Mouse (Mus musculus) liver, embryonic 14.5 days (tissue): ENCODE data around the gene Sh3bgrl3. TPM values are rescaled to one million over a fixed set of nuclear protein-coding genes. Genes with fewer than 3 reads are reported as not detected.
"Not testable (repeated sequence)": the region's sequence is repeated elsewhere in the genome, so short reads cannot be mapped to it uniquely, and the experiment has no call there.

Experiments
- ATAC-seq: fragments of 200-750 bp; cut with Nextera tagmentation; 2 replicates; pipeline ENCODE4 v1.8.0; 2017; ENCODE audit warnings: moderate number of reproducible peaks, mild to moderate bottlenecking, moderate library complexity; ENCODE audit not compliant: insufficient read depth
- DNase-seq, 3 experiments: peaks; one replicate each; pipeline ENCODE4 v3.0.0-alpha.2; 2012 to 2013; ENCODE audit warnings: low read depth in 3 of 3, low spot score in 3 of 3
- H3K27ac ChIP-seq: fragments of 300-500 bp; sonication (generic); 2 replicates; pipeline ENCODE4 v1.5.1; 2014; ENCODE audit warnings: moderate library complexity, mild to moderate bottlenecking, control low read depth, inconsistent platforms
- H3K27me3 ChIP-seq: fragments of 300-500 bp; sonication (generic); 2 replicates; pipeline ENCODE4 v1.6.1; 2014; ENCODE audit warnings: mild to moderate bottlenecking, low read length, moderate library complexity; ENCODE audit not compliant: control insufficient read depth, insufficient read depth
- H3K36me3 ChIP-seq: fragments of 300-500 bp; sonication (generic); replicated peaks from 2 replicates; pipeline ENCODE4 v1.6.1; 2014; ENCODE audit warnings: low read depth; ENCODE audit not compliant: control insufficient read depth, insufficient read depth
- H3K4me1 ChIP-seq, 2 experiments: fragments of 200-500 bp in 1 of 2; fragments of 300-500 bp in 1 of 2; sonication (generic) in 1 of 2; replicated peaks; 2 replicates each; pipeline ENCODE4 v1.6.1; 2012 to 2014; ENCODE audit warnings: antibody characterized with exemption in 1 of 2, inconsistent platforms in 1 of 2, low read length in 1 of 2; ENCODE audit not compliant: control insufficient read depth in 2 of 2, insufficient read depth in 2 of 2
- H3K4me2 ChIP-seq: fragments of 300-500 bp; sonication (generic); 2 replicates; pipeline ENCODE4 v1.6.1; 2014; ENCODE audit warnings: low read depth, mild to moderate bottlenecking, control low read depth, moderate library complexity
- H3K4me3 ChIP-seq, 2 experiments: fragments of 200-500 bp in 1 of 2; fragments of 300-500 bp in 1 of 2; sonication (generic) in 1 of 2; 2 replicates each; pipeline ENCODE4 v1.5.1; 2012 to 2014; ENCODE audit warnings: low read depth in 2 of 2, low read length in 2 of 2, mild to moderate bottlenecking in 2 of 2, control low read depth in 1 of 2, inconsistent platforms in 1 of 2, moderate library complexity in 1 of 2; ENCODE audit not compliant: insufficient read depth in 1 of 2
- H3K9ac ChIP-seq: fragments of 300-500 bp; sonication (generic); replicated peaks from 2 replicates; pipeline ENCODE4 v1.6.1; 2014; ENCODE audit warnings: mild to moderate bottlenecking, control low read depth, moderate library complexity
- H3K9me3 ChIP-seq: fragments of 300-500 bp; sonication (generic); 2 replicates; pipeline ENCODE4 v1.6.1; 2016; ENCODE audit warnings: low read length, mixed read lengths; ENCODE audit not compliant: control insufficient read depth
- CTCF ChIP-seq: IDR thresholded peaks from 2 replicates; pipeline ENCODE4 v1.5.1; 2016; ENCODE audit warnings: antibody characterized with exemption, low read depth, control low read depth
- EP300 ChIP-seq: IDR thresholded peaks from 2 replicates; pipeline ENCODE4 v1.6.1; 2016; ENCODE audit warnings: antibody characterized with exemption, low read depth
- WGBS: fragments of 180-500 bp; shearing (Covaris S2); extraction: QIAGEN DNeasy Blood & Tissue Kit; methylation state at CpG from one replicate; pipeline ENCODE4 v1.1.7; 2014; ENCODE audit not compliant: insufficient replicate concordance; 5-methylcytosine and 5-hydroxymethylcytosine counted together
- polyA plus RNA-seq, 2 experiments: library from polyadenylated mRNA; depleted of rRNA in 1 of 2; stranded (reverse) in 1 of 2; unstranded in 1 of 2; fragments of >200 nt; fragmentation: Nextera tagmentation in 1 of 2; extraction: Ambion mirVana in 1 of 2; gene quantifications; 2 replicates each; pipeline versions ENCODE4 v1.2.1 to v1.2.3; 2012 to 2014

Gene Sh3bgrl3
- polyA plus RNA-seq, 2 experiments, result 79.9 to 153 TPM

DNA sequence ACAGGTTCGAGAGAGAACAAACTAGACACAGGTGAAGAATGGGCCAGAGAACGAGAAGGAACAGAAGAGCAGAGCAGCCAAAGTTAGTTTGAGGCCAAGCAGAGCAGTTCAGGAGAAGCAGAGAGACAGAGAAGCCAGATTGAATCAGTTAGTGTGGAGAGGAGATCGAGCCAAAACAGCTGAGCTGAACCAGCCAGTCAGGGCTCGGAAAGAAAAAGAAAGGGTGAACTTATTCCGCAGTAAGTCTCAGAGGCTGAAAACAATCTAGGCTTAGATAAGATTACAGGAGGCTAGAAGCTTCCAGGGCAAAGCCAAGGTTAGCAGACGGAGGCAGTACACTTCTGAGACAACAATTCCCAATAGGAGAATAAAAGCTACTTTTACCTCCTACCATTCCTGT, 36.4 kb upstream of the Sh3bgrl3 start:
- peak overlapping the region; percentile 29; the same call in 1 of the 2 replicates for H3K9ac ChIP-seq
- H3K27ac ChIP-seq, result peak overlapping the region; percentile 60
- H3K4me3 ChIP-seq, result no peak overlapping the region; a peak in 1 of 4 replicates
- peak in 2 of 3 experiments; percentile 23 to 30 for DNase-seq
- 23% methylated on average over 6 of the region's 6 CpGs for WGBS
- H3K4me1 ChIP-seq, result peaks cover 16% of the 10 kb centered on the region in 2 experiments
- H3K27me3 ChIP-seq, result no peaks in the 10 kb centered on the region
- TF ChIP-seq CTCF (no peak), EP300 (no peak)
- peak; percentile 64; the same call in 1 of the 2 replicates for ATAC-seq
- no peaks in the 10 kb centered on the region for H3K9me3 ChIP-seq
- H3K4me2 ChIP-seq, result peak overlapping the region; percentile 44
- H3K36me3 ChIP-seq, result peaks cover 9% of the 10 kb centered on the region; the same call in 1 of the 2 replicates

DNA sequence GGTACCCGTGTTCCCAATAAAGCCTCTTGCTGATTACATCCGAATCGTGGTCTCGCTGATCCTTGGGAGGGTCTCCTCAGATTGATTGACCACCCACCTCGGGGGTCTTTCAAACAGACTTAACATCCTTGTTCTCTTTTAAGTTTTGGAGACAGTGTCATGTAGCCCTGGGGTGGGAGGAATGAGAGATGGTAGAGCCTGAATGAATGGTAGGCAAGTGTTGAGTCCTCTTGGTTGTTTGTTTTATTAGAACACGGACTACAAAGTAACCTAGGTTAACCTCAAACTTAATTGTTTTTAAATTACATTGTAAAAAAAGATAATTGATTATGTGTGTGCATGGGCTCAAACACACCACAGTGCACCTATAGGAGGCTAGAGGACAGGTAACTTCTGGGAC, 36.0 kb upstream of the Sh3bgrl3 start:
- Histone ChIP-seq H3K4me2 (peak overlapping the region; percentile 44), H3K36me3 (peaks cover 8% of the 10 kb centered on the region; the same call in 1 of the 2 replicates), H3K27me3 (no peaks in the 10 kb centered on the region), H3K27ac (peak overlapping the region; percentile 60), H3K4me1 (peaks cover 16% of the 10 kb centered on the region in 2 experiments), H3K9me3 (no peaks in the 10 kb centered on the region), H3K9ac (no peak overlapping the region), H3K4me3 (no peak overlapping the region)
- DNase-seq, result no peak
- ATAC-seq, result peak; percentile 13; the same call in 1 of the 2 replicates
- TF ChIP-seq EP300 (no peak), CTCF (no peak)
- 64% methylated on average over 4 of the region's 6 CpGs for WGBS

DNA sequence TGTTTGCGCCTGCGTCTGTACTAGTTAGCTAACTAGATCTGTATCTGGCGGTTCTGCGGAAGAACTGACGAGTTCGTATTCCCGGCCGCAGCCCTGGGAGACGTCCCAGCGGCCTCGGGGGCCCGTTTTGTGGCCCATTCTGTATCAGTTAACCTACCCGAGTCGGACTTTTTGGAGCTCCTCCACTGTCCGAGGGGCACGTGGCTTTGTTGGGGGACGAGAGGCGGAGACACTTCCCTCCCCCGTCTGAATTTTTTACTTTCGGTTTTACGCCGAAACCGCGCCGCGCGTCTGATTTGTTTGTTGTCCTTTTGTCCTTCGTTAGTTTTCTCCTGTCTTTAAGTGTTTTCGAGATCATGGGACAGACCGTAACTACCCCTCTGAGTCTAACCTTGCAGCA, 31.5 kb upstream of the Sh3bgrl3 start:
- H3K27ac ChIP-seq, H3K4me1 ChIP-seq, H3K27me3 ChIP-seq, H3K9me3 ChIP-seq, H3K36me3 ChIP-seq, ATAC-seq: not testable (repeated sequence)
- Histone ChIP-seq H3K9ac (peak overlapping the region; percentile 71), H3K4me2 (peak overlapping the region; percentile 51), H3K4me3 (peak overlapping the region; percentile 63 to 89)
- 10% methylated on average over 30 of the region's 30 CpGs for WGBS
- DNase-seq, result peak in 1 of 3 experiments; percentile 26

DNA sequence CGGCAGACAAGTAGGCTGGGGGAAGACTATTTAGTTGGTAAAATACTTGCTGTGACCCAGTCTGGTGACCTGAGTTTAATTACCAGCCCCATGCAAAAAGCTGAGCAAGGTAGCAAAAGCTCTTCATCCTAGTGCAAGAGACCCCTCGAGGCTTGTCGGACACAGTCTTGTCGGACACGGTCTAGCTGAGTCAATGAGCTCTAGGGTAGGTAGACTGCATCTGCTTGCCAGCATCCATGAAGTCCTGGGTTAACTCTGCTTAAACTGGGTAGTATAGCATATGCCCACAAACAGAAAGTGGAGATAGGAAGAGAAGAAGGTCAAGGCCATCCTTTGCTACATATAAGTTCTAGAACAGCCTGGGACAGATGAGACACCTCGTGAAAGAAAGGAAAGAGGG, 30.2 kb upstream of the Sh3bgrl3 start:
- Histone ChIP-seq H3K27ac (no peak overlapping the region), H3K36me3 (peaks cover 5% of the 10 kb centered on the region; the same call in 1 of the 2 replicates), H3K9me3 (no peaks in the 10 kb centered on the region), H3K9ac (no peak overlapping the region), H3K4me2 (peak overlapping the region; percentile 8; the same call in 1 of the 2 replicates), H3K4me3 (no peak overlapping the region), H3K4me1 (0 out of 4 replicates have a peak, but pooled peaks cover 0 to 3% of the 10 kb centered on the region in 2 experiments), H3K27me3 (no peaks in the 10 kb centered on the region)
- ATAC-seq, result no peak
- TF ChIP-seq EP300 (no peak), CTCF (no peak)
- DNase-seq, result no peak
- WGBS, result 70% methylated on average over 6 of the region's 6 CpGs

DNA sequence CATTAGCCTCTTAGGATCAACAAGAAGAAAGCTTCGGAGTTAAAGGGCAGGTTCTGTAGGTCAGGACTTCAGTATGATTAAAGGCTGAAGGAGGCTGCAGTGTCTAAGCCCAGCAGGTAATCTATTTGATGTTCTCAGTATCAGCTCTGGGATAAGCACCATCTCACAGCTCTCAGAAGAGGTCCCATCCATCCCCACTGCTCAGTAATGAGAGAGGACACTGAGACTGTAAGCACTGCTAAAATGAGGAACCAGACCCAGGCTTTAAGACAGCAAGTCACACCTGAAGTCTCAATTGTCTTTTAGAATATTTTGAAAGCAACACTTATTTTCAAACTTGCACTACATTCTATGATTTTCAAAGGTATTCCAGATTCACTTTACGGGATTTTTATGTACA, 29.0 kb upstream of the Sh3bgrl3 start:
- no peak overlapping the region for H3K4me2 ChIP-seq
- H3K9me3 ChIP-seq, result no peaks in the 10 kb centered on the region
- H3K36me3 ChIP-seq, result peaks cover 8% of the 10 kb centered on the region
- ATAC-seq (no peak), DNase-seq (no peak)
- no peak for TF ChIP-seq CTCF
- TF ChIP-seq EP300, result no peak
- H3K4me3 ChIP-seq, result no peak overlapping the region
- 79% methylated on average over 2 of the region's 2 CpGs for WGBS
- no peaks in the 10 kb centered on the region for H3K27me3 ChIP-seq
- H3K4me1 ChIP-seq, result 0 out of 4 replicates have a peak, but pooled peaks cover 0 to 3% of the 10 kb centered on the region in 2 experiments
- H3K9ac ChIP-seq, result no peak overlapping the region
- no peak overlapping the region for H3K27ac ChIP-seq
